Mouse (Mus musculus) lung, postnatal 0 days (tissue): ENCODE results near the gene Spryd3.

Source experiments
- CTCF ChIP-seq: IDR thresholded peaks from 2 replicates; pipeline ENCODE4 v1.5.1; 2016; ENCODE audit warnings: antibody characterized with exemption, mild to moderate bottlenecking
- EP300 ChIP-seq: IDR thresholded peaks from 2 replicates; pipeline ENCODE4 v1.6.1; 2016; ENCODE audit warnings: antibody characterized with exemption, mild to moderate bottlenecking, control low read depth

GRCm38 (mm10) chr15:102112181-102112580 is 23.9 kb downstream of the Spryd3 start:
- no peak for TF ChIP-seq CTCF
- no peak for TF ChIP-seq EP300
